Comparison of ENCODE assay signal across 19 mouse cellular contexts in the genomic region with DNA sequence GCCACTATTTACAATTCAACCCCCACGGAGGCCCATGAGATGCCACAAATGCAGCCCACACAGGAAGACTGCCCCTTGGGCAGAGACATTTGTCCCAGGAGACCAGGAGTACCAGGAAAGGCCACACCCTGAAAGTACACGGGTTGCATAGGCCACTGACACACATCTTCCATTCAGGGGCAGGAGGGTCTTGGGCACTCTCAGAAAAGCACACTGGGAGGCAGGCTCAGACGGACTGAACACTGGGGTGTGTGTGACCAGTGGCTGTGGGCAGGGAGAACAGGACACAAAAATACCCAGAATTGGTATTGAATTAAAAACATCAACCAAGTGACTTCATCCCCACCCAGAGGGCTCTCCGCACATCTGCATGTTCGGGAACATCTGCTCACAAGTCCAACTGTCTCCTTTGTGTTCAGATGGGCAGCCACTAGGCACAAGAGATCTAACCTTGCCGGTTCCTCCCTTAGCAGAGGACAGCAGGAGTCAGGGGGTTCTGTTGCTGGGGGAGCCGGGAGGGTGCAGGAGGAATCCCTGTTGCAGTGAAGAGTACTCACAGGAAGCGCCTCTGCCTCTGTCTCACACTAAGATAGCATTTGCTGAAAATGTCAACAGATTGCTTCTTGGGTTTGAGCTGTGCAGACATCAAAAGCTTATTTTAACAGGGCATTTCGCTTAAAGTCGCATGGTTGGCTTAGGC.
DNase-seq lines count a peak whose midpoint lies in the region; ATAC-seq lines count a peak whose summit lies in the region.
"Had no signal": no experiment of that assay in that cellular context is flagged by ENCODE, and none has a peak within 500 bp of the region (broad histone marks: within the 10 kb centered on the region; RNA-seq: fewer than 3 reads in every experiment).

No protein-coding gene starts in this region.

- no peak overlapping the region for H3K9ac ChIP-seq in limb, embryonic 12.5 days (replicated peaks)
- no peak overlapping the region for H3K9ac ChIP-seq in embryonic facial prominence, embryonic 15.5 days
- H3K9ac ChIP-seq in midbrain, embryonic 15.5 days = no peak overlapping the region
- H3K9ac ChIP-seq in liver, embryonic 11.5 days (ENCODE audit: low read depth, low read length) = no peak overlapping the region
- H3K9ac ChIP-seq: neural tube, embryonic 12.5 days had no signal

- H3K4me3 ChIP-seq in limb, embryonic 12.5 days (replicated peaks) = no peak overlapping the region
- no peak overlapping the region for H3K4me3 ChIP-seq in limb, embryonic 10.5 days
- no peak overlapping the region for H3K4me3 ChIP-seq in embryonic facial prominence, embryonic 15.5 days (replicated peaks)
- no peak overlapping the region for H3K4me3 ChIP-seq in midbrain, embryonic 15.5 days
- H3K4me3 ChIP-seq in liver, embryonic 11.5 days (ENCODE audit: low read depth, low read length) = no peak overlapping the region
- H3K4me3 ChIP-seq: neural tube, embryonic 12.5 days had no signal

- no peaks in the 10 kb centered on the region for H3K36me3 ChIP-seq in limb, embryonic 12.5 days
- H3K36me3 ChIP-seq in limb, embryonic 10.5 days = no peaks in the 10 kb centered on the region
- H3K36me3 ChIP-seq in embryonic facial prominence, embryonic 15.5 days = no peaks in the 10 kb centered on the region
- H3K36me3 ChIP-seq in midbrain, embryonic 15.5 days (replicated peaks) = no peaks in the 10 kb centered on the region
- no peaks in the 10 kb centered on the region for H3K36me3 ChIP-seq in liver, embryonic 11.5 days (ENCODE audit: control insufficient read depth, insufficient read depth, low read length)
- H3K36me3 ChIP-seq: neural tube, embryonic 12.5 days had no signal

- no peaks in the 10 kb centered on the region for H3K27me3 ChIP-seq in limb, embryonic 12.5 days
- no peaks in the 10 kb centered on the region for H3K27me3 ChIP-seq in limb, embryonic 10.5 days (ENCODE audit: low read depth, poor library complexity, severe bottlenecking)
- H3K27me3 ChIP-seq in embryonic facial prominence, embryonic 15.5 days = no peaks in the 10 kb centered on the region
- no peaks in the 10 kb centered on the region for H3K27me3 ChIP-seq in midbrain, embryonic 15.5 days (replicated peaks)
- no peaks in the 10 kb centered on the region; the same call in 1 of the 2 replicates for H3K27me3 ChIP-seq in liver, embryonic 11.5 days (replicated peaks; ENCODE audit: control insufficient read depth, insufficient read depth, low read length)
- H3K27me3 ChIP-seq: Patski had no signal

- no peak for DNase-seq in frontal cortex, postnatal 14 days (ENCODE audit: low spot score in 2 of 2)
- DNase-seq in limb, embryonic 10.5 days (ENCODE audit: low spot score) = no peak
- no peak for DNase-seq in Muller cell, postnatal 12 days (ENCODE audit: inconsistent ontology term)
- no peak for DNase-seq in liver, embryonic 11.5 days (ENCODE audit: low spot score)
- DNase-seq: adrenal gland, postnatal 14 days; B cell, adult 2 months; cerebellum, adult 8-10 months; gastrocnemius, postnatal 14 days; kidney, postnatal 14 days; lung, adult 2 months; lung, postnatal 36 days; right cerebral cortex, postnatal 25 days had no signal

- H3K4me2 ChIP-seq in limb, embryonic 12.5 days = no peak overlapping the region
- no peak overlapping the region for H3K4me2 ChIP-seq in embryonic facial prominence, embryonic 15.5 days (replicated peaks)
- no peak overlapping the region for H3K4me2 ChIP-seq in midbrain, embryonic 15.5 days
- H3K4me2 ChIP-seq in liver, embryonic 11.5 days = no peak overlapping the region
- H3K4me2 ChIP-seq: neural tube, embryonic 12.5 days had no signal

- H3K4me1 ChIP-seq in limb, embryonic 12.5 days (replicated peaks) = peaks cover 21% of the 10 kb centered on the region; the same call in 1 of the 2 replicates
- peaks cover 12% of the 10 kb centered on the region; the same call in 1 of the 2 replicates for H3K4me1 ChIP-seq in limb, embryonic 10.5 days
- H3K4me1 ChIP-seq in embryonic facial prominence, embryonic 15.5 days = peaks cover 19% of the 10 kb centered on the region
- peaks cover 12% of the 10 kb centered on the region; the same call in 1 of the 2 replicates for H3K4me1 ChIP-seq in midbrain, embryonic 15.5 days
- H3K4me1 ChIP-seq in liver, embryonic 11.5 days (replicated peaks; ENCODE audit: control insufficient read depth, insufficient read depth, low read length) = no peaks in the 10 kb centered on the region

- H3K9me3 ChIP-seq in limb, embryonic 12.5 days = no peaks in the 10 kb centered on the region
- no peaks in the 10 kb centered on the region for H3K9me3 ChIP-seq in limb, embryonic 10.5 days (replicated peaks)
- H3K9me3 ChIP-seq in embryonic facial prominence, embryonic 15.5 days (replicated peaks) = no peaks in the 10 kb centered on the region
- no peaks in the 10 kb centered on the region for H3K9me3 ChIP-seq in midbrain, embryonic 15.5 days
- no peaks in the 10 kb centered on the region for H3K9me3 ChIP-seq in liver, embryonic 11.5 days (ENCODE audit: control insufficient read depth, low read length)
- H3K9me3 ChIP-seq: neural tube, embryonic 12.5 days had no signal

- peak; percentile 73 for ATAC-seq in frontal cortex, adult (ENCODE audit: low TSS enrichment)
- no peak for ATAC-seq in limb, embryonic 12.5 days (ENCODE audit: insufficient number of reproducible peaks, insufficient read depth, low FRiP score, low TSS enrichment, low read depth)
- ATAC-seq in embryonic facial prominence, embryonic 15.5 days (ENCODE audit: insufficient number of reproducible peaks, low FRiP score, low TSS enrichment, low read depth) = peak; percentile 65
- ATAC-seq in midbrain, embryonic 15.5 days (replicated peaks) = peak; percentile 57; the same call in 1 of the 2 replicates
- no peak for ATAC-seq in liver, embryonic 11.5 days (replicated peaks; ENCODE audit: low FRiP score)
- ATAC-seq: activated CD4-positive, CD25-positive, alpha-beta regulatory T cell, adult 4 months; Patski had no signal

- H3K27ac ChIP-seq in limb, embryonic 12.5 days = 0 out of 2 replicates have a peak overlapping the region, but pooled peaks have one; percentile 7
- H3K27ac ChIP-seq in limb, embryonic 10.5 days = no peak overlapping the region
- H3K27ac ChIP-seq in embryonic facial prominence, embryonic 15.5 days (replicated peaks) = peak overlapping the region; percentile 58; the same call in 1 of the 2 replicates
- peak overlapping the region; percentile 63; the same call in 1 of the 2 replicates for H3K27ac ChIP-seq in midbrain, embryonic 15.5 days
- no peak overlapping the region for H3K27ac ChIP-seq in liver, embryonic 11.5 days (ENCODE audit: low read depth, low read length)
- H3K27ac ChIP-seq: neural tube, embryonic 12.5 days had no signal

- 66% methylated on average over 10 of the region's 10 CpGs for WGBS in limb, embryonic 12.5 days
- WGBS in limb, embryonic 10.5 days = 72% methylated on average over 10 of the region's 10 CpGs
- WGBS in embryonic facial prominence, embryonic 15.5 days = 45% methylated on average over 10 of the region's 10 CpGs
- 55% methylated on average over 10 of the region's 10 CpGs for WGBS in midbrain, embryonic 15.5 days
- 67% methylated on average over 10 of the region's 10 CpGs for WGBS in liver, embryonic 11.5 days

Comparison
In these comparisons a context has a peak if more than half of its experiments do, and no peak if none do; other contexts are left out.
1. H3K27ac ChIP-seq: peak in limb, embryonic 12.5 days (single experiment), embryonic facial prominence, embryonic 15.5 days (single experiment) and midbrain, embryonic 15.5 days (single experiment); none in limb, embryonic 10.5 days (single experiment) and liver, embryonic 11.5 days (single experiment).
2. ATAC-seq: peak in frontal cortex, adult (single experiment), embryonic facial prominence, embryonic 15.5 days (single experiment) and midbrain, embryonic 15.5 days (single experiment); none in limb, embryonic 12.5 days (single experiment) and liver, embryonic 11.5 days (single experiment).